Comparison of ENCODE assay signal across 27 mouse cellular contexts in genomic region chr5:81832679-81833078, GRCm38 (mm10).
DNase-seq lines count a peak whose midpoint lies in the region; ATAC-seq and TF ChIP-seq lines count a peak whose summit lies in the region.
"Had no signal": no experiment of that assay in that cellular context is flagged by ENCODE, and none has a peak within 500 bp of the region (broad histone marks: within the 10 kb centered on the region; RNA-seq: fewer than 3 reads in every experiment).

No protein-coding gene starts in this region.

- peak; percentile 85; the same call in 1 of the 2 replicates for ATAC-seq in limb, embryonic 14.5 days (ENCODE audit: low FRiP score, low read depth)
- no peak for ATAC-seq in kidney, embryonic 15.5 days (replicated peaks; ENCODE audit: low FRiP score)
- ATAC-seq: forebrain, embryonic 14.5 days; inflammation-experienced regulatory T-cells, adult 6 months; liver, postnatal 0 days; lung, postnatal 0 days; midbrain, embryonic 16.5 days had no signal

- no peaks in the 10 kb centered on the region for H3K9me3 ChIP-seq in embryonic facial prominence, embryonic 10.5 days
- peaks cover 7% of the 10 kb centered on the region for H3K9me3 ChIP-seq in limb, embryonic 14.5 days (ENCODE audit: control insufficient read depth, low read length)
- no peaks in the 10 kb centered on the region for H3K9me3 ChIP-seq in kidney, embryonic 15.5 days (replicated peaks)
- H3K9me3 ChIP-seq: heart, embryonic 12.5 days; midbrain, embryonic 10.5 days; stomach, embryonic 15.5 days had no signal

- H3K27me3 ChIP-seq in embryonic facial prominence, embryonic 10.5 days (replicated peaks; ENCODE audit: low read depth, poor library complexity, severe bottlenecking), result no peaks in the 10 kb centered on the region
- H3K27me3 ChIP-seq in limb, embryonic 14.5 days (ENCODE audit: control insufficient read depth, insufficient read depth, low read length), result no peaks in the 10 kb centered on the region
- no peaks in the 10 kb centered on the region for H3K27me3 ChIP-seq in kidney, embryonic 15.5 days
- H3K27me3 ChIP-seq: heart, embryonic 12.5 days; neural tube, embryonic 13.5 days; stomach, embryonic 15.5 days had no signal

- TF ChIP-seq POLR2A in limb, embryonic 14.5 days (IDR thresholded peaks at IDR 0.05; ENCODE audit: borderline replicate concordance, extremely low read depth, insufficient read depth, insufficient read length), result no peak

- no peaks in the 10 kb centered on the region for H3K4me1 ChIP-seq in embryonic facial prominence, embryonic 10.5 days
- H3K4me1 ChIP-seq in limb, embryonic 14.5 days (ENCODE audit: control insufficient read depth, insufficient read depth, low read length), result no peaks in the 10 kb centered on the region; the same call in 1 of the 2 replicates
- H3K4me1 ChIP-seq in kidney, embryonic 15.5 days, result no peaks in the 10 kb centered on the region
- H3K4me1 ChIP-seq: heart, embryonic 12.5 days; midbrain, embryonic 10.5 days; neural tube, embryonic 13.5 days; stomach, embryonic 15.5 days had no signal

- peak; percentile 14 for DNase-seq in adipocyte (ENCODE audit: low spot score)
- DNase-seq in embryonic facial prominence, embryonic 10.5 days (ENCODE audit: low spot score), result peak; percentile 35
- peak; percentile 85 for DNase-seq in forelimb bud, embryonic 11.5 days (ENCODE audit: low read depth, low spot score)
- peak; percentile 90 for DNase-seq in limb, embryonic 14.5 days (ENCODE audit: low spot score)
- DNase-seq in adrenal gland, adult 8-10 months, result no peak
- no peak for DNase-seq in cerebellum, adult 9-11 months
- DNase-seq: cerebellum, adult 11 months; cerebellum, postnatal 10 days; gastrocnemius, postnatal 10 days; heart, adult 18-20 months; kidney, adult 2 months; kidney, postnatal 14 days; layer of hippocampus, postnatal 36 days; liver; liver, postnatal 0 days; thymus, postnatal 25 days had no signal

- H3K27ac ChIP-seq in embryonic facial prominence, embryonic 10.5 days (replicated peaks), result no peak overlapping the region
- no peak overlapping the region for H3K27ac ChIP-seq in limb, embryonic 14.5 days (replicated peaks; ENCODE audit: low read depth, low read length)
- no peak overlapping the region for H3K27ac ChIP-seq in kidney, embryonic 15.5 days
- H3K27ac ChIP-seq: macrophage; midbrain, embryonic 10.5 days; neural tube, embryonic 13.5 days; stomach, embryonic 15.5 days had no signal

- 38% methylated on average over 2 of the region's 2 CpGs for WGBS in embryonic facial prominence, embryonic 10.5 days
- WGBS in limb, embryonic 14.5 days, result 19% methylated on average over 2 of the region's 2 CpGs
- WGBS in kidney, embryonic 15.5 days, result 87% methylated on average over 2 of the region's 2 CpGs

- no peak overlapping the region for H3K4me2 ChIP-seq in limb, embryonic 14.5 days (replicated peaks; ENCODE audit: low read depth, low read length, severe bottlenecking)
- H3K4me2 ChIP-seq in kidney, embryonic 15.5 days, result no peak overlapping the region
- H3K4me2 ChIP-seq: heart, embryonic 12.5 days; neural tube, embryonic 13.5 days; stomach, embryonic 15.5 days had no signal

- no peak overlapping the region for H3K4me3 ChIP-seq in embryonic facial prominence, embryonic 10.5 days
- H3K4me3 ChIP-seq in limb, embryonic 14.5 days (replicated peaks; ENCODE audit: low read length), result no peak overlapping the region
- H3K4me3 ChIP-seq in kidney, embryonic 15.5 days (replicated peaks), result no peak overlapping the region
- H3K4me3 ChIP-seq: heart, embryonic 12.5 days; midbrain, embryonic 10.5 days; myocyte; neural tube, embryonic 13.5 days; stomach, embryonic 15.5 days had no signal

- H3K36me3 ChIP-seq in embryonic facial prominence, embryonic 10.5 days (replicated peaks), result no peaks in the 10 kb centered on the region
- H3K36me3 ChIP-seq in limb, embryonic 14.5 days (ENCODE audit: control insufficient read depth, insufficient read depth, low read length), result no peaks in the 10 kb centered on the region
- H3K36me3 ChIP-seq in kidney, embryonic 15.5 days, result no peaks in the 10 kb centered on the region
- H3K36me3 ChIP-seq: heart, embryonic 12.5 days; midbrain, embryonic 10.5 days; neural tube, embryonic 13.5 days; stomach, embryonic 15.5 days had no signal

- H3K9ac ChIP-seq in limb, embryonic 14.5 days (ENCODE audit: low read depth, low read length, severe bottlenecking), result no peak overlapping the region
- H3K9ac ChIP-seq in kidney, embryonic 15.5 days, result no peak overlapping the region
- H3K9ac ChIP-seq: heart, embryonic 12.5 days; liver, postnatal 0 days; neural tube, embryonic 13.5 days; stomach, embryonic 15.5 days had no signal

Comparison
In these comparisons a context has a peak if more than half of its experiments do, and no peak if none do; other contexts are left out.
1. DNase-seq: peak in adipocyte (single experiment), embryonic facial prominence, embryonic 10.5 days (single experiment), forelimb bud, embryonic 11.5 days (single experiment) and limb, embryonic 14.5 days (single experiment); none in adrenal gland, adult 8-10 months (single experiment) and cerebellum, adult 9-11 months (single experiment).